Mouse (Mus musculus): Measurements from ENCODE around the gene Otub2. TPM values are rescaled to one million over a fixed set of nuclear protein-coding genes. Genes with fewer than 3 reads are reported as not detected.
"Not testable (repeated sequence)": the region's sequence is repeated elsewhere in the genome, so short reads cannot be mapped to it uniquely, and the experiment has no call there.

The Otub2 gene
- total RNA-seq, 2 experiments from 2014 or later, result 3.0 to 11.9 TPM

GRCm38 (mm10) chr12:103426710-103427109, 38.2 kb downstream of the Otub2 start:
- ATAC-seq (replicated peaks; ENCODE audit: low FRiP score, low TSS enrichment, poor library complexity, severe bottlenecking), result no peak

- no peak for ATAC-seq (replicated peaks; ENCODE audit: low FRiP score, low TSS enrichment, poor library complexity, severe bottlenecking)
These were observed 44.9 kb downstream of the Otub2 start for GRCm38 (mm10) chr12:103433430-103433829.

- peak; percentile 97 for ATAC-seq (replicated peaks; ENCODE audit: low FRiP score, low TSS enrichment, poor library complexity, severe bottlenecking)
These were observed 45.7 kb downstream of the Otub2 start, which contains the start of gene Ifi27 for GRCm38 (mm10) chr12:103433986-103434731. Ifi27 (plus strand) TSS chr12:103434211.

DNA sequence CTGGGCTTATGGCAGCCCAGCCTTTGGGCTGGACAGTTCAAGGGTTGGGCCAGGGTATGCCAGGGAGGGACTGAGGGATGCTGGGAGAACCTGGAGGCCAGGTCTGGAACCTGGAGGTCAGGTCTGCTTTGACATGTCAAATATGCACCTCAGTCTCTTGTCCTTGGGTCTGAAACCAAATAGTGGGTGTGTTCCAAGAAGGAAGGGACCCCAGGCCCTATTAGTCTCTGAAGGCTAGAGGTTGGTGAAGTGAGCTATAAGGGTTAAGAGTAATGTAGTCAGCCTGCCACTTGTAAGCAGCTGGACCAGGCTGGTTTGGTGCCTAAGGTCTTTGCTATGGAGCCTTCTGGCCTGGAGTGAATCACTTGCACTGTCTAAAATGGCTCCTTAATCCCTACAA, 46.4 kb downstream of the Otub2 start:
- no peak for ATAC-seq (replicated peaks; ENCODE audit: low FRiP score, low TSS enrichment, poor library complexity, severe bottlenecking)

GRCm38 (mm10) chr12:103437601-103438000, 49.1 kb downstream of the Otub2 start:
- no peak for ATAC-seq (replicated peaks; ENCODE audit: low FRiP score, low TSS enrichment, poor library complexity, severe bottlenecking)

DNA sequence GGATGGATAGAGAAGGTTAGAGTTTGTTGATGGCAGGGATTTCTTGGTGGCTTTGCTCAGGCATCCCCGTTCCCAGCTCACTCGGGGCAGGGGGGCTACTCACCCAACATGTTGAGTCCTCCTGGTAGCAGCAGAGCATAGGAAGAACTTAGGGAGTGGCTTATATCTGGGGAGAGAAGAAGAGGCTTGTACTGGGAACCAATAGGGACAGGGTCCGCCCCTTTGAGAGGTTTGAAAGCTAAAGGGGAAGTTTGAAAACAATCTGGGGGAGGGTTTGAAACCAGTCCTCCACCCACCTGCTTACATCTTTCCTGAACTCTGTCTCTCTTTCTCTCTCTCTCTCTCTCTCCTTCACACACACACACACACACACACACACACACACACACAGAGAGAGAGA, 55.0 kb downstream of the Otub2 start, which contains the start of gene Ifi27l2a:
TSS of gene Ifi27l2a (minus strand) at position 157 of the 400 bp plus-strand sequence.
- ATAC-seq (replicated peaks; ENCODE audit: low FRiP score, low TSS enrichment, poor library complexity, severe bottlenecking), result peak; percentile 42; the same call in 1 of the 2 replicates

DNA sequence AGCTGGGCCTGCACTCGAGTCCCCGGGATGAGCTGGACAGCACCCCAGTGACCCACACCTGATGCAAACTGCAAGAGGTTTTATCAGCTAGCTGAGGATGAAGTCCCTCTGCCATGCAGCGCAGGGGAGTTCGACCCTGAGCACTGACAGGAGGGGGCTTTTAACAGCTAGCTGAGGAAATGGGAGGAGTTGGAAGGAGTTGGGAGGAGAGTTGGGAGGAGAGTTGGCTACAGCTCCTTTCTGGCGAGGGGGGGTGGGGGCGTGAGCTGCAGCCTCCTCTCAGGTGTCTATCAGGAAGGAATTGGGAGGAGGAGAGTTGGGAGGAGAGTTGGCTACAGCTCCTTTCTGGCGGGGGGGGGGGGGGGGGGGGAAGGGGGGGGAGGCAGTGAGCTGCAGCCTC, 55.8 kb downstream of the Otub2 start:
- ATAC-seq (replicated peaks; ENCODE audit: low FRiP score, low TSS enrichment, poor library complexity, severe bottlenecking), result not testable (repeated sequence)

- no peak for ATAC-seq (replicated peaks; ENCODE audit: low FRiP score, low TSS enrichment, poor library complexity, severe bottlenecking)
These were observed 56.6 kb downstream of the Otub2 start for GRCm38 (mm10) chr12:103445060-103445459.

- no peak for ATAC-seq (replicated peaks; ENCODE audit: low FRiP score, low TSS enrichment, poor library complexity, severe bottlenecking)
These were observed 64.9 kb downstream of the Otub2 start for GRCm38 (mm10) chr12:103453361-103453760.

Other genes starting within 250 kb of the Otub2 start
- not detected in 2 replicates for gene Prima1, start 146.5 kb upstream of the Otub2 start, total RNA-seq (2014; fragmentation: Nextera tagmentation)
- gene Prima1, start 146.5 kb upstream of the Otub2 start, total RNA-seq (2017), result not detected in 2 replicates
- not detected in 2 replicates for gene Fam181a, start 77.7 kb upstream of the Otub2 start, total RNA-seq (2014; fragmentation: Nextera tagmentation)
- gene Fam181a, start 77.7 kb upstream of the Otub2 start, total RNA-seq (2017), result not detected in 2 replicates
- 3.5 TPM in 1 of 2 replicates, not detected in the other for gene Asb2, start 32.7 kb upstream of the Otub2 start, total RNA-seq (2014; fragmentation: Nextera tagmentation)
- gene Asb2, start 32.7 kb upstream of the Otub2 start, total RNA-seq (2017), result 0.38 TPM in 1 of 2 replicates, not detected in the other
- gene 9330161L09Rik, start 19.1 kb downstream of the Otub2 start, total RNA-seq (2014; fragmentation: Nextera tagmentation), result 2.7 and 3.8 TPM in 2 replicates
- gene 9330161L09Rik, start 19.1 kb downstream of the Otub2 start, total RNA-seq (2017), result 0.94 and 2.7 TPM in 2 replicates
- 89.8 and 108 TPM in 2 replicates for gene Ddx24, start 37.1 kb downstream of the Otub2 start, total RNA-seq (2014; fragmentation: Nextera tagmentation)
- gene Ddx24, start 37.1 kb downstream of the Otub2 start, total RNA-seq (2017), result 120 and 127 TPM in 2 replicates
- 59.7 and 125 TPM in 2 replicates for gene Ifi27, start 45.5 kb downstream of the Otub2 start, total RNA-seq (2014; fragmentation: Nextera tagmentation)
- gene Ifi27, start 45.5 kb downstream of the Otub2 start, total RNA-seq (2017), result 38.8 and 40.3 TPM in 2 replicates
- 11.1 and 12.0 TPM in 2 replicates for gene Ifi27l2a, start 55.0 kb downstream of the Otub2 start, total RNA-seq (2014; fragmentation: Nextera tagmentation)
- gene Ifi27l2a, start 55.0 kb downstream of the Otub2 start, total RNA-seq (2017), result 2.9 and 11.7 TPM in 2 replicates
- gene Ifi27l2b, start 68.5 kb downstream of the Otub2 start, total RNA-seq (2014; fragmentation: Nextera tagmentation), result not detected in 2 replicates
- not detected in 2 replicates for gene Ifi27l2b, start 68.5 kb downstream of the Otub2 start, total RNA-seq (2017)
- gene Ppp4r4, start 143.6 kb downstream of the Otub2 start, total RNA-seq (2014; fragmentation: Nextera tagmentation), result 0.50 TPM in 1 of 2 replicates, not detected in the other
- gene Ppp4r4, start 143.6 kb downstream of the Otub2 start, total RNA-seq (2017), result 0.27 TPM in 1 of 2 replicates, not detected in the other
- gene Serpina10, start 242.8 kb downstream of the Otub2 start, total RNA-seq (2014; fragmentation: Nextera tagmentation), result not detected in 2 replicates
- not detected in 2 replicates for gene Serpina10, start 242.8 kb downstream of the Otub2 start, total RNA-seq (2017)

Data from megakaryocyte-erythroid progenitor cell, adult 5-6 weeks (primary cell).